Mouse (Mus musculus): ENCODE results near the gene St3gal6.

The St3gal6 gene

DNA sequence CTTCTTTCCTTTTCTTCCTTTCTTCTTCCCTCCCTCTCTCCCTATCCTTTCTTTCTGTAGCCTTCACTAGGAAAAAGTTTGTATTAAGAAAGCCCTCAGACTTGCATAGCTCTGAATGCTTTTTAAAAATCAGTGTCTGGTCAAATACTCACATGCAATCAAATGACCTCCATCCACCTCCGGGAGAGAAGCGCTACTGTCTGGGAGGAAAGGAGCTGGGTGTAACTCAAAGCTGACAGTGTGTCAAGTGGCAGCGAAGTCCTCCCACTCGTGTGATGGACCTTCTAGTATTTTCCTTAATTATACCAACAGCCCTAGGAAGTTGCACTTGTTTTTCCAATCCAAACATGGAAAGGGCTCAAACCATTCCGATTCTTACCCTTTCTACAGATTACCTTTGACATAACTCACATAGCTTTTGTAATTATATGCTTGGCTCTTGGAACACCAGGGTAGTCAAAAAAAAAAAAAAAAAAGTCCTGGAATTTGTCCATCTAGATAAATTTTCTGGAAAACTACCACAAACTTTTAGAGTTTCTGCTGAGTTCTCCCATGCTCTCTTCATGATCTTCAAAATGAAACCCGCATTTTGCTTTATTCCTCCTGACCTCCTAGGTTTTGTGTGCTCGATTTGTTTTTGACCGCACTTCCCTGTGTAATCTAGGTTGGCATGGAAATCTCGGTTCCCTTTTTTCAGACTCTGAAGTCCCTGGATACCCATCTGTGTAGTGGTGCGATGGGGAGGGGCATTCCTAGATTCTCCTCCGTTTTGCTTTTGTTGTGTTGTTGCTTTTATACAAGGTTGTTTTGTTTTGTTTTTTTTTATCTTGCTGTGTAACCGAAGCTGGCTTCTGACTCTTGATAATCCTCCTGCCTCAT lies at the start of gene St3gal6:
St3gal6 (minus strand) TSS at position 272 of the 879 bp plus-strand sequence.
- DNase-seq (ENCODE audit: low spot score), result no peak

DNA sequence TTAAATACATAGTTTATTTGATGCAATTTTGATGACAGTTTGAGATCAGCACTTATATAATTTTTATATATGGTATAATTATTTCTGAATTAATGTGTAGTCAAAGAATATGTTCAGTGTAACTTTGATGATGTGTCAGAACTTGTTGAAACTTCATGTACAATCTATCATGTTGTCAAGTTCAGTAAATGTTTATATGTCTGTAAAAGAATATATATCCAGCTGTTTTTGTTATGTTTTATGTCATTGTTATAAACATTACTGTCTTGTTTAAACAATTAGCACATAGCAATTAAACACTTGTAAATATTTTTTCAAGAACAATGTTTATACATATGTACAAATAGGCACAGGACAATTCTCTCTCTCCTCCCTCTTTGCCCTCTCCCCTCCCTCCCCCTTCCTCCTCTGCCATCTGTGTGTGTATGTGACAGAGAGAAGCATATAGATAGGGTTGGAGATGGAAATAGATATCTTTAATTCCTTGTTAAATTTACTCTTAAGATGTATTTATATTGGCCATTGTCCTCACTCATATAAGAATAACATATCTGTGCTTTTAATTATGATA lies 46.7 kb upstream of the St3gal6 start:
- no peak for DNase-seq (ENCODE audit: low spot score)

DNA sequence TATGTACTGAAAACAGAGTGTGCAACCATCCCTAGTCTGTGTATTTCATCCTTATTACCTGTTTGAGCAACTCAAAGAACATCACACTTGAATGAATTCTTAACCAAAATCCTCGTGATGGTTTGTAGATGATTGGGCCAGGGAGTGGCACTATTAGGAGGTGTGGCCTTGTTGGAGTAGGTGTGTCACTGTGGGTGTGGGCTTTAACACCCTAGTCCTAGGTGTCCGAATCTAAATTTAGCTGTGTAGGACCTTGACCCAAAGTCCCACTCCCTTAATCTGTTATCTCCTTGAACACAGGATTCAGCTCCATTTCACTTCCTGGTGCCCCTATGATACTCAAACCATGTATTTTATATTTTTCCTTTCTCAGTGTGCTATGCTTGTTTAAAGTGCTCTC lies 37.2 kb upstream of the St3gal6 start:
- DNase-seq (ENCODE audit: low spot score), result no peak

DNA sequence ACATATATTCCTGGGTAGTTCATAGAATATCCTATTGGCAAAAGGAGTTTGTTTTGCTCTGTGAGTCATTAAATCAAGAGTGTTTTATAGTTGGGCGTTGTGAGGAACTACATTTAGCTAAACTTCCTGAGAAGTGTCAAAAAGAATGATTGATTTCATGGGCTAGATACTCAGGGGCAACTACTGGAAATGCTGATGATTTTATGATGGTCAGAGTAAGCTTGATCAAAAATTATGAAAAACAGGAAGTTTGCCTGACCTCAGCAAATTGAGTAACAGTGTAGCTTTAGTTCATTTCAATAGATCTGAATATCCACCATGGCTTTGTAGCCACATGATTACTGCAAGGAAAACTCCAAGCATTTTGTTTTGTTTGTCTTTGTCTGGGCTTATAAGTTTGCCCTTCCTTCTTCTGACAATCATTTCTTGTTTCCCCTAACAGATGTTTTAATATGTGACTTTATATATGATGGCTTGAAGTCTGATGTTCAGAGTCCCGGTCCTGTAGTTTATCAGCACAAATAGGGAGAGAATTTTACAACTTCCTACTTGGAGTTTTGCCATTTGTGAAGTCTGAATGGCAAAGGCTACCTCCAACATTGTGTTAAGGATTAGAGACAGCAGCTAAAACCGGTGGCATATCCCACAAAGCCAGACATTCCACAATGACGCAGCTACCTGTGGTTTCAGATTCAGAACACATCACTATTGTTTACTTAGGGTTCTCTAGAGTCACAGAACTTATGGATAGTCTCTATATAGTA lies 32.2 kb upstream of the St3gal6 start:
- DNase-seq (ENCODE audit: low spot score), result no peak

DNA sequence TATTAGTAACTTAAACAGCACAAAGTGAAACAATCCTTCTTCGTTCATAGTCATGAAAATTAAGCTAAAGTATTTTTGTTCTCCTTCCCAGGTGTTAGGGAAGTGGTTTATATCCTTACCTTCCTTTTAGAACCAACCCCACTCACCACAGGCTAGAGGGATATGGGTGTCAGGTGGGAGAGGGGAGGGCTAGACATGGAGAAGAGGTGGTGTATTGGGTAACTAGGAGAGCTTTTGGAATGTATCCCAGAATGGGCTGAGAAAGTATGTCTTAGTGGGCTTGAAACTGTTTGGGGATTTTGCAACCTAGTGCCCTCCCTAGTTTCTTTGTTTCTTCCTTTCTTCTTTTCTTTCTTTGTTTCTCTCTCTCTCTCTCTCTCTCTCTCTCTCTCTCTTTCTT lies 30.6 kb upstream of the St3gal6 start:
- DNase-seq (ENCODE audit: low spot score), result no peak

DNA sequence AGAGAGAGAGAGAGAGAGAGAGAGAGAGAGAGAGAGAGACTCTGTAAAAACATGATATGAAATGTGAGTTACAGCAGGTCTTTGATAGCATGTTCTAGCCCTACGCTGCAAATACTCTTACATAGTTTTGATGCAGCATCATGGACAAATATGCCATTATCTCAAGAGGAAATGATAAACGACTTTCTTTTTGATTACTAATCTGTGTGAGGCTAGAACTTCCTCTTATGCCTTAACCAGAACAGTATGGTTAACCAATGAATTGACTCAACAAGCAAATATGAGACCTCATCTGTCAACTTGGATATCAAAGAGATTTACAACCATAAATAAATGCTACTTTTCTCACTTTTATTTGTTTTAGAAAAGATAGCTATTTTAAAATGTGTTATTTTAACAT lies 24.0 kb upstream of the St3gal6 start:
- no peak for DNase-seq (ENCODE audit: low spot score)

DNA sequence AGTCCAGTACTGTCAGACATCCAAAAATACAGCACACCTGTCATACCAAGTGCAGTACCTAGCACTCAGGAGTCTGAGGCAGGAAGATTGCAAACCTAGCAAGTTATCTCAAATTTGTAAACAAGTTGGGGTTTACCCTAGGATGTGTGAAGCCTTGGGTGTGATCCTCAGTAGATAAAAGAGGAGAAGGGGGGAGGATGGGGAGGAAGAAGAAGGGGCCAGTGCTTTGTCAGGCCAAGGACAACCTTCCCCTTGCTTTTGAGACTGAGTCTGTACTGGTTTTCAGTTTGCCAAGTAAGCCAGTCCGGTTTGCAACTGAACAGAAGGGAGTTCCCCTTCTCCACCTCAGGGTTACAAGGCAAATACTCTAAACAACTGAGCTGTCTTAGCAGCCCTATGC lies 22.1 kb upstream of the St3gal6 start:
- DNase-seq (ENCODE audit: low spot score), result no peak

DNA sequence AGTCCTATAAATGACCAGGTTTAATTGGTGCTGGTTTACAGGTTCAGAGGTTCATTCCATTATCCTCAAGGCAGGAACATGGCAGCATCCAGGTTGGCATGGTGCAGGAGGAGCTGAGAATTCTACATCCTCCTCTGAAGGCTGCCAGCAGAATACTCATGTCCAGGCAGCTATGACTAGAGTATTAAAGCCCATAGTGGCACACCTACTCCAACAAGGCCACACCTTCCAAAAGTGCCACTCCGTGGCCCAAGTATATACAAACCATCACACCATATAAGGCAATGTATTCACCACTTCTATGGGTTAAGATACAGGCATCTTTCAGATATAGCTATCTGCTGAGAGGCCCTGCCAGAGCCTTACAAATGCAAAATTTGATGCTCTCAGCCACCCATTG lies 15.4 kb upstream of the St3gal6 start:
- DNase-seq (ENCODE audit: low spot score), result no peak

DNA sequence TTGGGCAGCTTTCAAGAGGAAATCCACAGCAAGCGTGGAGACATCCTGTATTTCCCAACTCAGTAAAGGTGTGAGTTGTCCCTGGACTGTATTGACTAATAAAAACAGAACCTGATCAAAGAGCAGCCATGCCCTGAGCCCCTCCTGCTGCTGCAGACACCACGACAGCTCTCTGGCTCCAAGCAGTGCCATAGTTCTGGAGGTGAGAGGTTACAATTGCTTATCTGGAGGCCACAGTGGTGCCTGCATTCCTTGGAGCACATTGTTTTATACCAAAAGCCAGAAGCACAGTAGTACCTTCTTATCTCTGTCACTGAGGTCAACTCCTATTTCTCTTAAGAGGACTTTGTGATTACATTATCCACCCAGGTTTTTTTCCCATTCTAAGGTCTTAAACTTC lies 15.0 kb upstream of the St3gal6 start:
- no peak for DNase-seq (ENCODE audit: low spot score)

DNA sequence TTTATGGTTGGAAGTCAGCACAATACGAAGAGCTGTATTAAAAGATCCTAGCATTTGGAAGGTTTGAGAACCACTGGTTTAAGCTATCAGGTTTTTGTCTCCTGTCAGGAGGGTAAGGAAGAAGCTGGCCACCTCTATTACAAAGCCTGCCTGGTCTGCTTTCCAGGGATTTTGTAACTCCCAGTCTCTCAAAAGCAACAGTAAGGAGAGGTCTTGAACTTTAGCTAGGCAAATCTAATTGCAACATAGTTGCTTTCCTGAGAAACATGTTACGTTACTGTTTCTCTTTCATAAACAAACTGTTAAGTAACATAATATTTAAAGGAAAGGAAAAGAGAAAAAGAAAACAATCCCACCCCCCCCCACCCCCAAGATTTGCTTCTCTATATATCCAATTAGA lies 12.0 kb upstream of the St3gal6 start:
- no peak for DNase-seq (ENCODE audit: low spot score)

DNA sequence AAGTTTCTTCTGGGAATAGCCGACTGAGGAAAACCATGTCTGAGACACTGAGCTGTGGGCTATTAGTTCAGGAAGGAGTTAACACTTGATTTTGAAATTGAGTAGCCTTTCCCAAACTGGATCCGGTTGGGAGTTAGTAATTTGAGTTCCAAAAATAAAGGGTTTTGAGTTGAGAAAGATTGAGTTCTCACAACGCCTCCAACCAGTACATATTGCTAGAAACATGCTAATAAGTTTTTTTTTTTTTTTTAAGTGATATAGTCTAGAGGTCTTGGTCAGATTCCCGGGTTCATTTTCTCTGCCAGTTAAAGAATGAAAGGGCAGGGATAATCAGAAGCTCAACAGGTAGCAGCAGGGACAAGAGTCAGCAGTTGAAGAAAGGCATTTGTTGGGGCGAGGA lies 11.2 kb upstream of the St3gal6 start:
- DNase-seq (ENCODE audit: low spot score), result no peak

DNA sequence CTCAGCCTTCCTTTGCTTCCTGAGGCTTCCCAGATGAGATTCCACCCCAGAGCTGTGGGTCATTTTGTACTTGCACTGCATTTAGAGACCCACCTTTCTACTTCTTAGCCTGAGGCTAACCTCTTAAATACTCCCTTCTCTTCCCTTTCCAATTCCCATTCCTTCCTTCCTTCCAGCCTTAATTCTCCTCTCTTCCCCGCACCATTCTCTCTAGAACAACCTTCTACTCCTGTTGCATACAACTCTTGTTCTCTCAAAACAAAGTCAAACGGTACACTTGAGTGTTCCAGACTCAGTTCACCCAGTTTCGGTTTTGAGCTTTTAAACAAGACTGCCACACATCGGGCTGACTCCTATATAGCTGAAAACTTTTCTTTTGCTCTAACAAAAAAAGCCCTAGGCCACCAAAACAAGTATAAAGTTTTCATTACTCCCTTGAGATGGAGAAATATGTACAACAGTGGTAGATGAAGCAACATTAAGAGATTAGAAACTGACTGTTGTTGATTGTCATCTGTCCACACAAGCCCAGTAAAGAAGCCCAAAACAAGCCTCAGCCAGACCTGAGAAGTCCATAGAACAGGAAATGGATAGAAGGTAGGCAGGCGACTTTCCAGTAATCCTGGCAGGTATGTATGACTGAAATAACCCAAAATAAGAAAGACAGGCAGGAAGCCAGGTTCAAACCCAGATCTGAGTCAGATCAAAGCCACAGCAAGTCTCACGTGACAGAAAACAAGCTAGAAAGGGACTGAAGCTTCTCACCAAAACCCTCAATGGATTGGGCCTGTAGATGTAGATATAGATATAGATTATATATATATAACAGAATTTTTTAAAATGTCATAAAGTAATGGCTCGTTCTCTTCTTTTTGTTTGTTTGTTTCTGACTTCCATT lies 10.5 kb upstream of the St3gal6 start:
- DNase-seq (ENCODE audit: low spot score), result no peak

DNA sequence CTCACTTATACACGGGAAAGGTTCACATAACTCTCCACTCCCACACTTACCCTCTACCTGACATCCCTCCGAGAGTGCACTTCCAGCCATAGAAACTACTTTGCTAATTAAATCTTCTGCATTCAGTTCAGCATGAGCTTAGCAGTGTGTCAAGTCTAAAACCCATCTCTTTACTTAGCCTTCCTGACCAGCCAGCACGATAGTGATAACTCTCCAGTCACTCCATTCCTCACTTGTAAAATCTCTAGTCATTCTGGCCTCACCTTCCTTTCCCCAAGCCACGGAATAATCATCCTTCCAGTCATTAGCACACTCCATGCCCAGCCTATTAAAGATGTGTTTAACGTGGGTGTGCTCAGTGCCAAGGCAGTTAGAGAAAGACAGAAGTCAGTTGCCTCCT lies 9.7 kb upstream of the St3gal6 start:
- no peak for DNase-seq (ENCODE audit: low spot score)

DNA sequence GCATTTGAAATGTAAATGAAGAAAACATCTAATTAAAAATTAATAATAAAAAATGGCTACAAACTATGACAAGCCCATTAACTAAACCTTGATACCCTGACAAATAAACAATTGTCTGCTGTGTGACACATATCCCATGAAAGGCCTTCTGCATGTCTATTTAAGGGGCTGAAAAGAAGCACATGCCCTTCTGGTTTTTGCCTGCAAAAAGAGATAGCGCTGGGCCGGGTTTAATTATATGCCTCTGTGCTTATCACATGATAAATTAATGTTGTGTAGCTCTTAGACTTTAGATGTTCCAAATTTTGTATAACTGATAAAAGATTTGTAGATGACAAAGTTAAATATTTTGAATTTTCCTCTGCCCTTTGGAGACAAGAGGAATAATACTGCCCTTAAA lies 9.2 kb upstream of the St3gal6 start:
- peak; percentile 60 for DNase-seq (ENCODE audit: low spot score)

DNA sequence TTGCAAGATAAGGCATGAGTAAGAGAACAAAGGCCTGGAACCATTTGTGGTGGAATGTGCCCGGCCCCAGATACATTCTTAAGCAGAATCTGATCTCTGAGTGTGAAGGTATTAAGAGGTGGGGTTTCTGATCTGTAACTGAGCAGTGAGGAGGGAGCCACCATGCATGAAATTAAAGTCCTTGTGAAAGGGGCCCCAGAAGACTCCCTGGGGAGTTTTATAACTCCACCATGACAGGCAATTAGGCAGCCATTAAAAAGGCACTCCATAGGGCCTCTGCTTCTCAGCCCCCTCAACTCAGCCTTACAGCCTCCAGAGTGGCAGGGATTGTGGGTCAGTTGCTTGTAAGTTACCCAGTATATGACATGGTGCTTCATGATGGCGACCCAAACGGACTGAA lies 8.5 kb upstream of the St3gal6 start:
- DNase-seq (ENCODE audit: low spot score), result no peak

DNA sequence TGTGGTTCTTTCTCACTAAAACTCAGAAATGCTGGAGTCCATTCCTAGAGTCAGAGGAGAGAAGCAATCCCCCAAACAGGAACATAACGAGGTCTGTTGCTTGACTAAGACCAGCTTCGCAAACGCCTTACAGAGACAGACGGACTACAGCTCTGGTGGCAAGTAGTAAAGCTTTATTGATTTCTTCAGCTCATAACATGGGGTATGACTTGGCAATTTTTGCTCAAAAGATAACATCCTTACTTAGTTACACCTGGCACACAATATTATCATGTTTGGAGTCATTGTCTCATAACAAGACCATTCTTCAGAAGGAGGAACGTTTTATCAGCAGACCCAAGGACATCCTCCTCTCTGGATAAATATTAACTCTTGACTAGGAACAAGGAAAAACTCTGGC lies 3.8 kb upstream of the St3gal6 start:
- no peak for DNase-seq (ENCODE audit: low spot score)

DNA sequence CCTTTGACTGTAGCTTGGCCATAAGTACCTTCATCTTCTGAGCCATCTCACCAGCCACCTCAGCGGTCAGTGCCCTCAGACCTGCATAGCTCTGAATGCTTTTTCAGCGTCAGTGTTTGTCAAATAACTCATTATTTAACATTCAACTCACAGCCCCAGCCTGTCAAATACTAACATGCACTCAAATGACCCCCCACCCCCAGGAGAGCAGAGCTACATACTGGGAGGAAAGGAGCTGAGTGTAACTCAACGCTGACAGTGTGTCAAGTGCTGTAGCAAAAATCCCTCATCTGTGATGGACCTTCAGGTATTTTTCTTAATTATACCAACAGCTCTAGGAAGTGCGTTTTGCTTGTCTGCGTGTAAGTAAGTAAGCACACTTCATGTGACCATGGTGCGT lies 2.7 kb upstream of the St3gal6 start:
- DNase-seq (ENCODE audit: low spot score), result no peak

DNA sequence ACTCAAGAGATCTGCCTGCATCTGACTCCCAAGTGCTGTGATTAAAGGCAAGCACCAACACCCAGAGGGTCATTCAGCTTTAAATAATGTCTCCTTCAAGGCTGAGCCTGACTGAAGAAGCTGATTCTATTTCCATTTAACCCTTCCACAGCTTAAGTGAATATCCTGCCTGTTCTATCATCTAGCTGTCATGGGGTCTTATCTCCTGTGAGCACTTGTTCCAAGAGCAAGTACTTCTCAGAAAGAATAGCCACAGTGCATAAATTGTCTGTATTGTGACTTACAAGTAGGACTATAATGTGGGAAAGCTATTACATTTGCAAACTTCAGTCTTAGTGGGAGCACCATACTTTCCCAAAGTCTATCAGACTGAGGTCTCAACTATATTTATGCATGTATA lies 1.8 kb upstream of the St3gal6 start:
- peak; percentile 72 for DNase-seq (ENCODE audit: low spot score)

DNA sequence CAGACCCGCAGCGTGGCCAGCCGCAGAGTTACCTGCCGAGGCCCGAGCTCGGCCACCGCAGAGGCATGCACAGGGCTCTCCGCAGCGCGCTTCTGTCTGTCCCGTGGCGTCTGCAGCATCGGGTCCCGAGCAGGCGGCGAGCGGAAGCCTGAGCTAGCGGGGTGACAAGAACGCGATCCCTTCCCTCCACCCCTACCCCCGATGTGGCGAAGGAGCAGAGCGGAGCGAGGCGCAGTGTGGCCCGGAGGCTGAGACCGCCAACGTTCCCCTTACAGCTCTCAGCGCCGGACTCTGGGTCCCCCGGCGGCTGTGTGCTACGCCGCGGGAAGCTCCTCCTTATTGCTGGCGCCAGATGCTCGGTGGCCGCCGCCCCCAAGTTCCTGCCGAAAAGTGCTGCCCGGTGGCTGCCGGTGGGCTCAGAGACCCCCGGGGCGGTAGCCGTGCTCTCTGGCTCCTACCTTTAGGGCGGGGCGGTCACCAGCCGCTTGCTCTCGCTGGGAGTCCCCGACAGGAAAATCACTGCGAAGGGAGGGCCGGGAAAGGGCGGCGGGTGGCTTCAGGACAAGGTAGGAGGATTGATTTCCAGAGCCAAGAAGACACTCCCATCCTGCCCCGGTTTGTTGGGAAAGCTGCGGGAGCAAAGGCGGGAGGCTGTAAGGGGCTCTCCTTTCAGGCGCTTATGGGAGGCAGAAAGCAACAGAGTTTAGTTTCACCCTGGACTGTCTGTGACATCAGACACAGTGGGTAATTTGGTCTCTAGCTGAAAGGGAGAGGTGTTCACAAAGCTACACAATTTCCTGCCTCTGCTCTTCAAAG lies 791 bp downstream of the St3gal6 start:
- DNase-seq (ENCODE audit: low spot score), result no peak

DNA sequence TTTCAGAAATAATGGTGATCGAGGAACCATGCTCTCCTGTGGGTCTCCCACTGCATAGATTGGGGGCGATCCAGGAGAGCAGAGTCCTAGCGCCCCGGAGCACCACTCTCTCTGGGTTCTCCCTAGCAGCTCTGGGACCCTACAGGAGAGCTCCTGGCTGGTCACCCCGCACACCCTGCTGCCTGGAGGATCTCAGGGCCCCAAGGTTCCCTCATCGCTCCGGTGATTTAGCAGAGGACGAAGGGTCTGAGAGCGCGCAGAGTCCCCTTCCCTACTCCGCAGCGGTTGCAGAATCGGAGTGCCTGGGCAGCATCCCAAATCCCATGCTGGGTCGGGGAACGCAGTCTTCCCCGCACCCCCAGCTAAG lies 1.4 kb downstream of the St3gal6 start:
- DNase-seq (ENCODE audit: low spot score), result no peak

DNA sequence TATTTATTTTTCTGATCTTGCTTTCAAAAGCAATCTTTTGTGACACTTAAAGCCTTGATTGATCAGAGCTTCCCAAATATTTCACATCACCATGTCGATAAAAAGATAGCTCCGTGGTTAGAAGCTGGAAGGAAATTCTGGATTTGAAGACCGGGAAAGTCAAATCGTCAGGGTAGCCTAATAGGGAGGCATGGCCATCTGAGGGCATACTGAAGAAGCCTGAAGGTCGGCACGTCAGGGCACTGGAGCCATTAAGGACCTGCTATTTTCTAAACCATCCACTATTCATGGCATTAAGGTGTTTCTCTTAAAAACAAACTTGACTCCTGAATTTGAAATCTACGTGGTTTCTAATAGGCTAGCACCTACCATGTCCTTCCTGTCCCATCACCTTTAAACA lies 2.1 kb downstream of the St3gal6 start:
- DNase-seq (ENCODE audit: low spot score), result no peak

Data from c-Kit-positive CD71-positive TER-119-positive erythroid progenitor cells, embryonic 14.5 days (primary cell).